ENCODE assay signal across 18 mouse cellular contexts in the genomic region with DNA sequence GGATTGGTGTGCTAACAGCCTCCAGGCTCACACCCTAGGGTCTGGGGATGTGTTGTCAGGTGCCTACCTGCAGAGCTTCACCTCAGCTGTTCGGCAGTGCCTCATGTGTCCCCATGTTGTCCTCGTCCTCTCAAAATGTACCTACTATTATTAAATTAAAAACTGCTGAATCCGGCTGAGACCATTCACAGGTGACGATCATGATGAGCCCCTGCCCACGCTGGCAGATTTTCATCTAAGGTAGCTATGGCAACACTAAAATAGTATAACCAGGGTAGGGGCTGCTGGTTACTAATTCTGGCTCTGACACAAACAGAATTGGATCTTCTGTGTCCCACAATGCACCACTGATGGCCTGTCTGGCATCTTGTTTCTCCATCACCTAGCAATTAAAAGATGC.
"Had no signal": no experiment of that assay in that cellular context is flagged by ENCODE, and none has a peak within 500 bp of the region (broad histone marks: within the 10 kb centered on the region; RNA-seq: fewer than 3 reads in every experiment).

No protein-coding gene starts in this region.

- H3K27me3 ChIP-seq: limb, embryonic 12.5 days; limb, embryonic 15.5 days; liver, embryonic 12.5 days; liver, embryonic 15.5 days had no signal

- H3K9ac ChIP-seq: limb, embryonic 12.5 days; limb, embryonic 15.5 days; liver, embryonic 12.5 days; liver, embryonic 15.5 days had no signal

- H3K4me2 ChIP-seq: limb, embryonic 12.5 days; limb, embryonic 15.5 days; liver, embryonic 12.5 days; liver, embryonic 15.5 days; midbrain, embryonic 11.5 days had no signal

- DNase-seq: kidney, adult 2 months; kidney, postnatal 25 days; left cerebral cortex, postnatal 4 days; lung, adult 2 months; lung, postnatal 14 days; lung, postnatal 4 days; midbrain, embryonic 14.5 days; right cerebral cortex, postnatal 25 days; thymus, adult 2 months; thymus, postnatal 14 days had no signal

- H3K4me1 ChIP-seq: limb, embryonic 12.5 days; limb, embryonic 15.5 days; liver, embryonic 12.5 days; liver, embryonic 15.5 days had no signal

- H3K36me3 ChIP-seq: limb, embryonic 12.5 days; limb, embryonic 15.5 days; liver, embryonic 12.5 days; liver, embryonic 15.5 days had no signal

- H3K27ac ChIP-seq: kidney, postnatal 0 days; limb, embryonic 12.5 days; limb, embryonic 15.5 days; liver, embryonic 12.5 days; liver, embryonic 15.5 days; stomach, postnatal 0 days had no signal

- ATAC-seq: intestine, postnatal 0 days; liver, embryonic 12.5 days had no signal

- H3K9me3 ChIP-seq: limb, embryonic 12.5 days; limb, embryonic 15.5 days had no signal

- H3K4me3 ChIP-seq: limb, embryonic 12.5 days; limb, embryonic 15.5 days; liver, embryonic 12.5 days; liver, embryonic 15.5 days had no signal
